ENCODE assay signal across 8 mouse cellular contexts in genomic region chr4:152296371-152296770, GRCm38 (mm10). TPM values are rescaled to one million over a fixed set of nuclear protein-coding genes. Genes with fewer than 3 reads are reported as not detected.
DNase-seq lines count a peak whose midpoint lies in the region; ATAC-seq and TF ChIP-seq lines count a peak whose summit lies in the region.

No protein-coding gene starts in this region.

- peak overlapping the region; percentile 89 for H3K27ac ChIP-seq in gastrocnemius, adult 2 months
- H3K27ac ChIP-seq in testis, adult 2 months (ENCODE audit: control insufficient read depth, insufficient read depth, low read depth, low read length), result peak overlapping the region; percentile 86
- 0 out of 2 replicates have a peak overlapping the region, but pooled peaks have one; percentile 52 for H3K27ac ChIP-seq in limb, embryonic 13.5 days
- H3K27ac ChIP-seq in stomach, embryonic 14.5 days (ENCODE audit: low read length), result no peak overlapping the region; the same call in 1 of the 2 replicates

- peaks cover 15% of the 10 kb centered on the region for H3K4me1 ChIP-seq in testis, adult 2 months (ENCODE audit: control insufficient read depth, insufficient read depth, low read length)
- peaks cover 16% of the 10 kb centered on the region for H3K4me1 ChIP-seq in limb, embryonic 13.5 days
- H3K4me1 ChIP-seq in stomach, embryonic 14.5 days (ENCODE audit: control insufficient read depth, insufficient read depth, low read length), result peaks cover 21% of the 10 kb centered on the region

- H3K36me3 ChIP-seq in testis, adult 2 months (ENCODE audit: control insufficient read depth, insufficient read depth, low read length), result peaks cover 2% of the 10 kb centered on the region
- H3K36me3 ChIP-seq in limb, embryonic 13.5 days, result peaks cover 20% of the 10 kb centered on the region
- H3K36me3 ChIP-seq in stomach, embryonic 14.5 days (ENCODE audit: control insufficient read depth, insufficient read depth, low read length), result peaks cover 9% of the 10 kb centered on the region; the same call in 1 of the 2 replicates

- no peak for TF ChIP-seq POLR2A in testis, adult 2 months (IDR thresholded peaks at IDR 0.05; ENCODE audit: control insufficient read depth, low read depth, low read length)

- H3K4me3 ChIP-seq in gastrocnemius, adult 2 months, result peak overlapping the region; percentile 83
- peak overlapping the region; percentile 93 for H3K4me3 ChIP-seq in testis, adult 2 months (ENCODE audit: control insufficient read depth, low read depth, low read length)
- peak overlapping the region; percentile 99 for H3K4me3 ChIP-seq in limb, embryonic 13.5 days
- H3K4me3 ChIP-seq in stomach, embryonic 14.5 days (ENCODE audit: low read depth, low read length), result peak overlapping the region; percentile 71

- peak overlapping the region; percentile 66 for H3K4me2 ChIP-seq in limb, embryonic 13.5 days (replicated peaks)
- peak overlapping the region; percentile 47 for H3K4me2 ChIP-seq in stomach, embryonic 14.5 days (replicated peaks; ENCODE audit: low read depth, low read length)

- peak overlapping the region; percentile 65 for H3K9ac ChIP-seq in limb, embryonic 13.5 days
- no peak overlapping the region; the same call in 1 of the 2 replicates for H3K9ac ChIP-seq in stomach, embryonic 14.5 days (replicated peaks; ENCODE audit: low read depth, low read length)

- H3K27me3 ChIP-seq in testis, adult 2 months (ENCODE audit: control insufficient read depth, insufficient read depth, low read length), result no peaks in the 10 kb centered on the region
- H3K27me3 ChIP-seq in limb, embryonic 13.5 days, result peaks cover 45% of the 10 kb centered on the region
- H3K27me3 ChIP-seq in stomach, embryonic 14.5 days (ENCODE audit: control insufficient read depth, insufficient read depth, low read length), result peaks cover 4% of the 10 kb centered on the region; the same call in 1 of the 2 replicates

- DNase-seq in gastrocnemius, adult 2 months, result no peak
- DNase-seq in gastrocnemius, postnatal 10 days, result no peak
- no peak for DNase-seq in testis, postnatal 10 days (ENCODE audit: low spot score)
- no peak for DNase-seq in gastrocnemius, postnatal 25 days
- DNase-seq in right cerebral cortex, postnatal 10 days (ENCODE audit: low spot score in 2 of 2), result no peak

- intact Hi-C loops in gastrocnemius, adult 2 months (cut with DNase I), result no loop called here

- 18% methylated on average over 8 of the region's 8 CpGs for WGBS in limb, embryonic 13.5 days
- 9% methylated on average over 8 of the region's 8 CpGs for WGBS in stomach, embryonic 14.5 days

- H3K9me3 ChIP-seq in limb, embryonic 13.5 days, result no peaks in the 10 kb centered on the region
- no peaks in the 10 kb centered on the region for H3K9me3 ChIP-seq in stomach, embryonic 14.5 days (ENCODE audit: control insufficient read depth, low read depth, low read length)

- TF ChIP-seq CTCF in gastrocnemius, adult 2 months (IDR thresholded peaks at IDR 0.05), result no peak
- TF ChIP-seq CTCF in testis, adult 2 months (IDR thresholded peaks at IDR 0.05; ENCODE audit: control insufficient read depth, insufficient read depth, insufficient replicate concordance, low read depth, low read length), result no peak

- no peak for ATAC-seq in limb, embryonic 13.5 days (ENCODE audit: low FRiP score, low read depth)
- no peak for ATAC-seq in stomach, embryonic 14.5 days (ENCODE audit: insufficient number of reproducible peaks, insufficient read depth, low FRiP score, low read depth)

RNA-seq across cellular contexts. Expression of gene Icmt, which starts 0.7 kb away (rescaled TPM):
- total RNA-seq in gastrocnemius, adult 2 months (2021), result 10 to 100 TPM; 18.1 to 19.3 TPM
- total RNA-seq in gastrocnemius, postnatal 10 days (2021), result 10 to 100 TPM; 17.3 to 19.1 TPM
- polyA plus RNA-seq in testis, adult 2 months (2012; rRNA removed), result 50.9 and 51.6 TPM in 2 replicates
- polyA plus RNA-seq in limb, embryonic 13.5 days (2015; fragmentation: Nextera tagmentation; extraction: Ambion mirVana), result 21.8 and 27.0 TPM in 2 replicates
- polyA plus RNA-seq in stomach, embryonic 14.5 days (2014; fragmentation: Nextera tagmentation; extraction: Ambion mirVana), result 20.2 and 22.6 TPM in 2 replicates
- 10 to 100 TPM; 16.5 to 16.8 TPM for total RNA-seq in gastrocnemius, postnatal 25 days (2021)

RNA-seq across cellular contexts. Expression of gene Hes3, which starts 4.9 kb away (rescaled TPM):
- total RNA-seq in gastrocnemius, adult 2 months (2021), result not detected
- not detected for total RNA-seq in gastrocnemius, postnatal 10 days (2021)
- 1.5 and 1.6 TPM in 2 replicates for polyA plus RNA-seq in testis, adult 2 months (2012; rRNA removed)
- not detected in 2 replicates for polyA plus RNA-seq in limb, embryonic 13.5 days (2015; fragmentation: Nextera tagmentation; extraction: Ambion mirVana)
- 0.43 TPM in 1 of 2 replicates, not detected in the other for polyA plus RNA-seq in stomach, embryonic 14.5 days (2014; fragmentation: Nextera tagmentation; extraction: Ambion mirVana)
- total RNA-seq in gastrocnemius, postnatal 25 days (2021), result not detected

RNA-seq across cellular contexts. Expression of gene Gpr153, which starts 22.3 kb away (rescaled TPM):
- 1 to 10 TPM; 3.4 to 7.3 TPM for total RNA-seq in gastrocnemius, adult 2 months (2021)
- total RNA-seq in gastrocnemius, postnatal 10 days (2021), result 10 to 100 TPM; 25.1 to 32.2 TPM
- 17.2 and 18.9 TPM in 2 replicates for polyA plus RNA-seq in testis, adult 2 months (2012; rRNA removed)
- polyA plus RNA-seq in limb, embryonic 13.5 days (2015; fragmentation: Nextera tagmentation; extraction: Ambion mirVana), result 9.8 and 10.6 TPM in 2 replicates
- 14.2 and 19.1 TPM in 2 replicates for polyA plus RNA-seq in stomach, embryonic 14.5 days (2014; fragmentation: Nextera tagmentation; extraction: Ambion mirVana)
- 10 to 100 TPM in 1 of 2 experiments, 1 to 10 TPM in 1; 9.9 to 11.0 TPM for total RNA-seq in gastrocnemius, postnatal 25 days (2021)

RNA-seq across cellular contexts. Expression of gene Rnf207, which starts 22.4 kb away (rescaled TPM):
- total RNA-seq in gastrocnemius, adult 2 months (2021), result not detected
- under 1 TPM in 1 of 2 experiments, not detected in 1; 0.40 TPM for total RNA-seq in gastrocnemius, postnatal 10 days (2021)
- polyA plus RNA-seq in testis, adult 2 months (2012; rRNA removed), result 0.22 and 0.43 TPM in 2 replicates
- polyA plus RNA-seq in limb, embryonic 13.5 days (2015; fragmentation: Nextera tagmentation; extraction: Ambion mirVana), result 0.32 and 0.34 TPM in 2 replicates
- 1.00 and 1.1 TPM in 2 replicates for polyA plus RNA-seq in stomach, embryonic 14.5 days (2014; fragmentation: Nextera tagmentation; extraction: Ambion mirVana)
- not detected for total RNA-seq in gastrocnemius, postnatal 25 days (2021)

RNA-seq across cellular contexts. Expression of gene Rpl22, which starts 29.2 kb away (rescaled TPM):
- 100 to 1,000 TPM; 235 to 261 TPM for total RNA-seq in gastrocnemius, adult 2 months (2021)
- 100 to 1,000 TPM; 305 to 332 TPM for total RNA-seq in gastrocnemius, postnatal 10 days (2021)
- 47.5 and 49.7 TPM in 2 replicates for polyA plus RNA-seq in testis, adult 2 months (2012; rRNA removed)
- polyA plus RNA-seq in limb, embryonic 13.5 days (2015; fragmentation: Nextera tagmentation; extraction: Ambion mirVana), result 371 and 395 TPM in 2 replicates
- 483 and 497 TPM in 2 replicates for polyA plus RNA-seq in stomach, embryonic 14.5 days (2014; fragmentation: Nextera tagmentation; extraction: Ambion mirVana)
- total RNA-seq in gastrocnemius, postnatal 25 days (2021), result 100 to 1,000 TPM; 194 to 222 TPM
